Mouse (Mus musculus) layer of hippocampus, postnatal 25 days (tissue): ENCODE data around the gene Tmem132b. TPM values are rescaled to one million over a fixed set of nuclear protein-coding genes. Genes with fewer than 3 reads are reported as not detected.

Experiments
- DNase-seq, 2 experiments: peaks; one replicate each; pipeline ENCODE4 v3.0.0; 2022; ENCODE audit warnings: mixed read lengths in 2 of 2, low spot score in 1 of 2; ENCODE audit errors: extremely low spot score in 1 of 2
- total RNA-seq, 2 experiments: library from RNA; stranded (reverse); gene quantifications; 2 replicates each; pipeline ENCODE4 v1.2.3; 2021

Gene Tmem132b
- total RNA-seq, 2 experiments from 2014 or later: 108 to 121 TPM

GRCm38 (mm10) chr5:125745727-125746126 lies 214.2 kb downstream of the Tmem132b start:
- peak in 1 of 2 experiments; percentile 46 for DNase-seq

- DNase-seq: no peak
These were observed 219.9 kb downstream of the Tmem132b start for GRCm38 (mm10) chr5:125751481-125751880.

GRCm38 (mm10) chr5:125752546-125752945 lies 221.0 kb downstream of the Tmem132b start:
- no peak for DNase-seq

- DNase-seq: no peak
These were observed 225.5 kb downstream of the Tmem132b start for GRCm38 (mm10) chr5:125756987-125757530.

- DNase-seq: no peak
These were observed 226.9 kb downstream of the Tmem132b start for GRCm38 (mm10) chr5:125758506-125758905.

- peak in 1 of 2 experiments; percentile 56 for DNase-seq
These were observed 235.4 kb downstream of the Tmem132b start for GRCm38 (mm10) chr5:125766941-125767340.

GRCm38 (mm10) chr5:125767950-125768349 lies 236.4 kb downstream of the Tmem132b start:
- DNase-seq: no peak

GRCm38 (mm10) chr5:125772238-125772637 lies 240.7 kb downstream of the Tmem132b start:
- peak in 1 of 2 experiments; percentile 28 for DNase-seq

GRCm38 (mm10) chr5:125772756-125773155 lies 241.2 kb downstream of the Tmem132b start:
- DNase-seq: no peak

GRCm38 (mm10) chr5:125780332-125780731 lies 248.8 kb downstream of the Tmem132b start:
- DNase-seq: no peak

- no peak for DNase-seq
These were observed 261.1 kb downstream of the Tmem132b start for GRCm38 (mm10) chr5:125792643-125793042.

GRCm38 (mm10) chr5:125794318-125794717 lies 262.7 kb downstream of the Tmem132b start:
- no peak for DNase-seq

GRCm38 (mm10) chr5:125799622-125800021 lies 268.0 kb downstream of the Tmem132b start:
- DNase-seq: no peak

- DNase-seq: peak in 1 of 2 experiments; percentile 59
These were observed 268.5 kb downstream of the Tmem132b start for GRCm38 (mm10) chr5:125800025-125800424.

- no peak for DNase-seq
These were observed 271.2 kb downstream of the Tmem132b start for GRCm38 (mm10) chr5:125802801-125803200.

GRCm38 (mm10) chr5:125805327-125805726 lies 273.8 kb downstream of the Tmem132b start:
- peak in 1 of 2 experiments; percentile 18 for DNase-seq

- DNase-seq: no peak
These were observed 276.3 kb downstream of the Tmem132b start for GRCm38 (mm10) chr5:125807861-125808260.

- no peak for DNase-seq
These were observed 297.8 kb downstream of the Tmem132b start for GRCm38 (mm10) chr5:125829342-125829741.

- DNase-seq: no peak
These were observed 304.3 kb downstream of the Tmem132b start for GRCm38 (mm10) chr5:125835890-125836289.

GRCm38 (mm10) chr5:125836761-125837160 lies 305.2 kb downstream of the Tmem132b start:
- DNase-seq: no peak
